Mouse (Mus musculus): Measurements from ENCODE around the gene Evl. TPM values are rescaled to one million over a fixed set of nuclear protein-coding genes. Genes with fewer than 3 reads are reported as not detected.

The Evl gene
- polyA plus RNA-seq, 1 experiment from 2014 or later = 14.3 TPM

DNA sequence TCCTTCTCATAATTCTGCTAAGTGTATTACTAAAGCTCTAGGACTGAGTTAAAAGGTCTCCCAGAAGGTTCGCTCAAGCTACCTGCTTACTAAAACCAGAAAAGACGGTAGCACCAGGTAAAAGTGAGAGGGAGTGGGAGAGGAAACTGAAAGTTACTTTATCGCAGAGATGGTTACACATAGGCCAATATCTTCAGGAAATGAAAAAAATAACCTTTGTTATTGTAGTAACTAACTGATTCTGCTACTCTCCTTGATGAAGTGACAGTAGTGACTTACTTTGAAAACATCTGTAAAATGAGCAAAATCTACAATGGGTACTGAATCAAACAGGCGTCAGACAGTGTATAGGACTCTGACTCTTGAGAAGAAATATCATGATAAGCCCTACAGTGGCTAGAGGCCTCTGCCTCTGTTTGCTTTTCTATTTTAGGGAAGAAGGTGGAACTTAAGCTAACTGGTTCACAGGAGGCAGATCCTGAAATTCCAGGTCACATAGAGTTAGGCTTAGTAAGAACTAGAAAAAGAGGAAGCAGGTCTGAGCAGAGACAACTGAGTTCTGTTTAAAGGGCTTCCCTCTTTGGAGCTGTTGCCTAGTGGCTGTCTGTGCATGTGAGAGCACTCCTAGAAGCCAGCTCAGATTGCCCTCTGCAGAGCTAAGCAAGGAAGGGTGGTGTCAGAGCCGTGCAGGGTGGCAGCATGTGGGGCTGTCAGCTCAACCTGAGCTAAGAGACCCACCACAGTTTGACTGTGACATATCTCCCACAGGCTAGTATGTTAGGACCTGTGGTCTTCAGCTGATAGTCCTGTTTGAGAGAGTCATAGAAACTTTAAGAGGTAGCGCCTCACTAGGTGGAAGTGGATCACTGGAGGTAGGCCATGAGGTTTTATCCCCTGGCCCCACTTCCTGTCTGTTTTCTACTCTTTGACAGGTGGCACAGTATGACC lies 76.5 kb downstream of the Evl start:
- H3K4me2 ChIP-seq (ENCODE audit: low read depth, low read length) = no peak overlapping the region
- no peak for TF ChIP-seq CTCF (IDR thresholded peaks at IDR 0.05; ENCODE audit: low read depth)
- ATAC-seq (peak; percentile 45; the same call in 1 of the 2 replicates), DNase-seq (no peak)
- 42% methylated on average over 6 of the region's 6 CpGs for WGBS (ENCODE audit: insufficient replicate concordance)
- H3K27me3 ChIP-seq (ENCODE audit: insufficient read depth, low read length) = no peaks in the 10 kb centered on the region
- H3K9me3 ChIP-seq (ENCODE audit: low read length) = no peaks in the 10 kb centered on the region
- no peak overlapping the region for H3K9ac ChIP-seq (replicated peaks)
- no peak overlapping the region for H3K4me3 ChIP-seq (ENCODE audit: low read depth, low read length)
- H3K27ac ChIP-seq (ENCODE audit: low read depth) = 0 out of 2 replicates have a peak overlapping the region, but pooled peaks have one; percentile 1
- H3K36me3 ChIP-seq (replicated peaks; ENCODE audit: insufficient read depth, low read length) = no peaks in the 10 kb centered on the region
- peaks cover 27% of the 10 kb centered on the region for H3K4me1 ChIP-seq (ENCODE audit: insufficient read depth)

DNA sequence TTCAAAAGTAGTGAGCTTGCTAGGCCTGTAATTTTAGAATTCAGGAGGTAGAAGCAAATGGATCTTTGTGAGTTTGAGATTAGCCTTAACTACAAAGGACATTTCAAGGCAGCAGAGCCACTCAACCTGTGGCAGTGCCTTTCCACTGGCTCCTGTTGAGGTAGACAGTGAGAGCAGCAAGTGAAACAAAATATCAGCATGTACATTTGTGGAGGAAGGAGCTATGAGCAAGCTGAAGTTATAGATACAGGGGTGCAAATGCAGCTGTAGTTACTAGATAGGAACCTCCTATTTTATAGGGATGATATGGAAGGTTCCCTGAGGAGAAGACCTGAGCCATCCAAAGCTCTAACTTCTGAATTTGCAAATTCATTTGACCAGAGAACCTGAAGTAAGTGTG lies 78.0 kb downstream of the Evl start:
- H3K36me3 ChIP-seq (replicated peaks; ENCODE audit: insufficient read depth, low read length) = no peaks in the 10 kb centered on the region
- DNase-seq = no peak
- ATAC-seq = no peak

DNA sequence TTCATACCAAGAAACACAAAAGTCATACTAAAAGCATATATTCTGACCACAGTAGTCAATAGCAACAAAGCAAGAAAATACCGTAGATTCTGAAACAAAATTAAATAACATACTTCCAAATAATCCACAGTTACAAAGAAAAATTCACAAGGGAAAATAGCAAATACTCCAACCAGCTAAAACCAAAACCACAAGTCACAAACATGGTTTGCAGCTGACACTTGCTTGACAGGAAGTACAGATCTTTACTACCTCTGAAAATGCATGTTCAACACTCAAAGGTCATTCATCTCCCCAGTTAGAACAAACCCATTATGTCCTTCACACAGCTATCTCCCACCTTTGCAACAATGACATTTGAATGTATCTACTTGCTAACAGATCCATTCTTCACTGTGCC lies 79.5 kb downstream of the Evl start:
- H3K27ac ChIP-seq (ENCODE audit: low read depth) = peak overlapping the region; percentile 77; the same call in 1 of the 2 replicates
- DNase-seq = no peak
- H3K9me3 ChIP-seq (ENCODE audit: low read length) = no peaks in the 10 kb centered on the region
- WGBS (ENCODE audit: insufficient replicate concordance) = 64% methylated on average over 1 of the region's 1 CpGs
- no peak for ATAC-seq
- no peak overlapping the region for H3K4me3 ChIP-seq (ENCODE audit: low read depth, low read length)
- no peak overlapping the region for H3K9ac ChIP-seq (replicated peaks)
- no peaks in the 10 kb centered on the region for H3K36me3 ChIP-seq (replicated peaks; ENCODE audit: insufficient read depth, low read length)
- peaks cover 25% of the 10 kb centered on the region for H3K4me1 ChIP-seq (ENCODE audit: insufficient read depth)
- no peaks in the 10 kb centered on the region for H3K27me3 ChIP-seq (ENCODE audit: insufficient read depth, low read length)
- no peak overlapping the region for H3K4me2 ChIP-seq (ENCODE audit: low read depth, low read length)
- TF ChIP-seq CTCF (IDR thresholded peaks at IDR 0.05; ENCODE audit: low read depth) (no peak), EP300 (IDR thresholded peaks at IDR 0.05; ENCODE audit: low read depth) (no peak)

More for the DNA sequence above, 78.0 kb downstream of the Evl start:
- Histone ChIP-seq H3K4me1 (ENCODE audit: insufficient read depth) (peaks cover 27% of the 10 kb centered on the region), H3K9me3 (ENCODE audit: low read length) (no peaks in the 10 kb centered on the region), H3K27me3 (ENCODE audit: insufficient read depth, low read length) (no peaks in the 10 kb centered on the region), H3K4me2 (ENCODE audit: low read depth, low read length) (no peak overlapping the region), H3K9ac (replicated peaks) (no peak overlapping the region), H3K4me3 (ENCODE audit: low read depth, low read length) (no peak overlapping the region), H3K27ac (ENCODE audit: low read depth) (no peak overlapping the region)
- TF ChIP-seq CTCF (IDR thresholded peaks at IDR 0.05; ENCODE audit: low read depth) (no peak), EP300 (IDR thresholded peaks at IDR 0.05; ENCODE audit: low read depth) (no peak)

DNA sequence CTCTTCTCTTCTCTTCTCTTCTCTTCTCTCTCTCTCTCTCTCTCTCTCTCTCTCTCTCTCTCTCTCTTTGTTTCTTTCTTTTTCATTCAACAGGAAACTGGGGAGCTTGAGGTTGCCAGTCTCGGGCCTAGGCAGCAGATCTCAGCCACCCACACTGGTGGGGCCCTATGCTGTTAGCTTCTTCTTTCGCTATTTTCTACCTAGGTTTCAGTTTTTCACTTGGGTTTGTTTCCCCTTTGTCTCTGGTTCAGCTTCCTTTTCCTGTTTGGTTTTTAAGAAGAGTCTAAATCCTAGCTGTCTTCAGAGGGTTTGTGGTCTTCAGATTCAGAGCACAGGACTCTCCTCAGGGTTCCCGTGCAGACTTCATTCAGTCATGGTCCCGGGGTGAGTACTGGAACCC lies 81.0 kb downstream of the Evl start:
- H3K9me3 ChIP-seq (ENCODE audit: low read length) = no peaks in the 10 kb centered on the region
- TF ChIP-seq EP300 (IDR thresholded peaks at IDR 0.05; ENCODE audit: low read depth) (no peak), CTCF (IDR thresholded peaks at IDR 0.05; ENCODE audit: low read depth) (no peak)
- 38% methylated on average over 4 of the region's 4 CpGs for WGBS (ENCODE audit: insufficient replicate concordance)
- peak overlapping the region; percentile 57 for H3K4me2 ChIP-seq (ENCODE audit: low read depth, low read length)
- DNase-seq (no peak), ATAC-seq (no peak)
- no peaks in the 10 kb centered on the region for H3K27me3 ChIP-seq (ENCODE audit: insufficient read depth, low read length)
- peak overlapping the region; percentile 32 for H3K4me3 ChIP-seq (ENCODE audit: low read depth, low read length)
- H3K9ac ChIP-seq (replicated peaks) = peak overlapping the region; percentile 26; the same call in 1 of the 2 replicates
- peaks cover 25% of the 10 kb centered on the region for H3K4me1 ChIP-seq (ENCODE audit: insufficient read depth)
- H3K27ac ChIP-seq (ENCODE audit: low read depth) = peak overlapping the region; percentile 77
- no peaks in the 10 kb centered on the region for H3K36me3 ChIP-seq (replicated peaks; ENCODE audit: insufficient read depth, low read length)

DNA sequence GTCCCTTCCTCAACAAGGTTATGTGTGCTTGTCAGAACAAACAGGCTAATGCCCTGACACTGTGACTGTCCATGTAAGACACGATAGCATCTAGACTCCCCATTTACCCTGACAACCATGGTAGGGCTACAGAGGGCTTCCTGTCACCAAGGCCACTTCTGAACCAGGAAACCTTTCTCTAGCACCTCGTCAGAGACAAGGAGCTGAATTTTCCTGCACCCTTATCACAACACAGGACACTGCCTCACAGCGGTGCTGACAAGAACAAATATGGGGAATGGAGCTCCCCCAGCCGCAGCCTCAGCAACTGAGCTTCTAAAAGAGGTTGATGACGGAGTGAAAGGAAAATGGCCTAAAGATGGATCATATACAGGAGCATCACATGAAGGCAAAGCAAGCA lies 82.9 kb downstream of the Evl start:
- no peak for TF ChIP-seq EP300 (IDR thresholded peaks at IDR 0.05; ENCODE audit: low read depth)
- no peak for TF ChIP-seq CTCF (IDR thresholded peaks at IDR 0.05; ENCODE audit: low read depth)
- no peaks in the 10 kb centered on the region for H3K27me3 ChIP-seq (ENCODE audit: insufficient read depth, low read length)
- ATAC-seq (no peak), DNase-seq (no peak)
- no peaks in the 10 kb centered on the region for H3K36me3 ChIP-seq (replicated peaks; ENCODE audit: insufficient read depth, low read length)
- peaks cover 10% of the 10 kb centered on the region for H3K4me1 ChIP-seq (ENCODE audit: insufficient read depth)
- WGBS (ENCODE audit: insufficient replicate concordance) = 46% methylated on average over 5 of the region's 5 CpGs
- H3K4me3 ChIP-seq (ENCODE audit: low read depth, low read length) = no peak overlapping the region
- H3K9me3 ChIP-seq (ENCODE audit: low read length) = no peaks in the 10 kb centered on the region
- no peak overlapping the region for H3K9ac ChIP-seq (replicated peaks)
- H3K27ac ChIP-seq (ENCODE audit: low read depth) = peak overlapping the region; percentile 64; the same call in 1 of the 2 replicates
- H3K4me2 ChIP-seq (ENCODE audit: low read depth, low read length) = peak overlapping the region; percentile 57

DNA sequence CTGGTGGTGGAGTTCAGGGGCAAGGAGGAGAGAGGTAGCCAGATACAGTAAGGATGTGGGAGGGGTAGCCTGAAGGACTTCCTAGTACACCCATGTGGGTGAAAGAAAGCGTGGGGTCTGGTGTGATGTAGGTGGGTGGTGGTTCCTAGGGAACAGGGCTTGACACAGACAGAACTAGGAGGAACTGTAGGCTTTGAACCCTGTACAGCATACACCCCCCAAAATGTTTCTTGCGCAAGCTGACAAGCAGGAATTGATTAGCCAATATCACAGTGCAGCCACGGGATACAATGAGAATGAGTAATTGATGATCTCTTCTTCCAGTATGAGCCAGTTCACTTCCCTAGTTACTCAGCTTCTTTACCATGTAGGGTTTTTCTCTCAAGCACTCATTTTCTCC lies 84.6 kb downstream of the Evl start:
- Histone ChIP-seq H3K9me3 (ENCODE audit: low read length) (no peaks in the 10 kb centered on the region), H3K4me1 (ENCODE audit: insufficient read depth) (peaks cover 10% of the 10 kb centered on the region), H3K27ac (ENCODE audit: low read depth) (0 out of 2 replicates have a peak overlapping the region, but pooled peaks have one; percentile 19), H3K27me3 (ENCODE audit: insufficient read depth, low read length) (no peaks in the 10 kb centered on the region), H3K36me3 (replicated peaks; ENCODE audit: insufficient read depth, low read length) (no peaks in the 10 kb centered on the region), H3K4me3 (ENCODE audit: low read depth, low read length) (no peak overlapping the region), H3K4me2 (ENCODE audit: low read depth, low read length) (no peak overlapping the region), H3K9ac (replicated peaks) (no peak overlapping the region)
- peak; percentile 77 for ATAC-seq
- peak; percentile 39 for DNase-seq
- 52% methylated on average over 3 of the region's 3 CpGs for WGBS (ENCODE audit: insufficient replicate concordance)
- TF ChIP-seq CTCF (IDR thresholded peaks at IDR 0.05; ENCODE audit: low read depth) = no peak
